Mouse (Mus musculus) embryonic facial prominence, embryonic 14.5 days (tissue): ENCODE data around the gene Tdrkh. TPM values are rescaled to one million over a fixed set of nuclear protein-coding genes. Genes with fewer than 3 reads are reported as not detected.

Experiments used
- ATAC-seq: fragments of 200-750 bp; cut with Nextera tagmentation; 2 replicates; pipeline ENCODE4 v1.8.0; 2017; ENCODE audit warnings: low read depth, moderate number of reproducible peaks, moderate TSS enrichment
- DNase-seq: peaks from one replicate; pipeline ENCODE4 v3.0.0-alpha.2; 2015; ENCODE audit warnings: low spot score
- H3K27ac ChIP-seq: fragments of 300-500 bp; sonication (generic); replicated peaks from 2 replicates; pipeline ENCODE4 v1.5.1; 2014; ENCODE audit warnings: low read depth, mild to moderate bottlenecking, low read length, moderate library complexity
- H3K27me3 ChIP-seq: fragments of 300-500 bp; sonication (generic); replicated peaks from 2 replicates; pipeline ENCODE4 v1.6.1; 2014; ENCODE audit warnings: low read length; ENCODE audit not compliant: control insufficient read depth, insufficient read depth
- H3K36me3 ChIP-seq: fragments of 300-500 bp; sonication (generic); 2 replicates; pipeline ENCODE4 v1.6.1; 2014; ENCODE audit warnings: low read length, mixed read lengths; ENCODE audit not compliant: control insufficient read depth, insufficient read depth
- H3K4me1 ChIP-seq: fragments of 300-500 bp; sonication (generic); 2 replicates; pipeline ENCODE4 v1.6.1; 2014; ENCODE audit warnings: antibody characterized with exemption, low read length; ENCODE audit not compliant: control insufficient read depth, insufficient read depth
- H3K4me2 ChIP-seq: fragments of 300-500 bp; sonication (generic); 2 replicates; pipeline ENCODE4 v1.6.1; 2014; ENCODE audit warnings: low read depth, mild to moderate bottlenecking, low read length, moderate library complexity, mixed read lengths
- H3K4me3 ChIP-seq: fragments of 300-500 bp; sonication (generic); 2 replicates; pipeline ENCODE4 v1.5.1; 2014; ENCODE audit warnings: low read depth, mild to moderate bottlenecking, low read length
- H3K9ac ChIP-seq: fragments of 300-500 bp; sonication (generic); 2 replicates; pipeline ENCODE4 v1.6.1; 2014; ENCODE audit warnings: low read depth, mild to moderate bottlenecking, low read length, moderate library complexity, mixed read lengths
- H3K9me3 ChIP-seq: fragments of 300-500 bp; sonication (generic); 2 replicates; pipeline ENCODE4 v1.6.1; 2016; ENCODE audit warnings: low read length; ENCODE audit not compliant: control insufficient read depth
- WGBS: fragments of 180-500 bp; shearing (Covaris S2); extraction: QIAGEN DNeasy Blood & Tissue Kit; methylation state at CpG from one replicate; pipeline ENCODE4 v1.1.7; 2014; 5-methylcytosine and 5-hydroxymethylcytosine counted together
- polyA plus RNA-seq: library from polyadenylated mRNA; unstranded; fragments of >200 nt; fragmentation: Nextera tagmentation; extraction: Ambion mirVana; gene quantifications from 2 replicates; pipeline ENCODE4 v1.2.1, GENCODE M21; 2014

The Tdrkh gene
- polyA plus RNA-seq, 1 experiment from 2014 or later = 8.9 TPM

GRCm38 (mm10) chr3:94481429-94481828, 68.4 kb downstream of the Tdrkh start:
- peaks cover 11% of the 10 kb centered on the region; the same call in 1 of the 2 replicates for H3K27me3 ChIP-seq
- H3K9me3 ChIP-seq = no peaks in the 10 kb centered on the region
- no peak overlapping the region for H3K9ac ChIP-seq
- 69% methylated on average over 4 of the region's 4 CpGs for WGBS
- H3K4me1 ChIP-seq = no peaks in the 10 kb centered on the region; the same call in 1 of the 2 replicates
- H3K4me3 ChIP-seq = no peak overlapping the region
- no peak overlapping the region for H3K4me2 ChIP-seq
- DNase-seq (no peak), ATAC-seq (no peak)
- no peaks in the 10 kb centered on the region for H3K36me3 ChIP-seq
- H3K27ac ChIP-seq = no peak overlapping the region

GRCm38 (mm10) chr3:94482764-94483385, 69.8 kb downstream of the Tdrkh start:
- peaks cover 11% of the 10 kb centered on the region; the same call in 1 of the 2 replicates for H3K27me3 ChIP-seq
- no peak overlapping the region for H3K4me2 ChIP-seq
- no peaks in the 10 kb centered on the region for H3K9me3 ChIP-seq
- no peak overlapping the region for H3K4me3 ChIP-seq
- DNase-seq = no peak
- no peak overlapping the region for H3K9ac ChIP-seq
- no peak for ATAC-seq
- 87% methylated on average over 17 of the region's 17 CpGs for WGBS
- H3K36me3 ChIP-seq = no peaks in the 10 kb centered on the region
- no peaks in the 10 kb centered on the region; the same call in 1 of the 2 replicates for H3K4me1 ChIP-seq
- no peak overlapping the region for H3K27ac ChIP-seq

GRCm38 (mm10) chr3:94483790-94484439, 70.8 kb downstream of the Tdrkh start:
- ATAC-seq (peak; percentile 82), DNase-seq (peak; percentile 81)
- 15% methylated on average over 19 of the region's 20 CpGs for WGBS

More at GRCm38 (mm10) chr3:94483790-94484439, 70.8 kb downstream of the Tdrkh start:
- no peaks in the 10 kb centered on the region for H3K4me1 ChIP-seq
- no peak overlapping the region for H3K4me3 ChIP-seq
- H3K4me2 ChIP-seq = no peak overlapping the region
- H3K36me3 ChIP-seq = no peaks in the 10 kb centered on the region
- H3K9ac ChIP-seq = no peak overlapping the region
- H3K27me3 ChIP-seq = peaks cover 9% of the 10 kb centered on the region; the same call in 1 of the 2 replicates
- no peaks in the 10 kb centered on the region for H3K9me3 ChIP-seq
- H3K27ac ChIP-seq = no peak overlapping the region

Other genes with a start within 250 kb of the Tdrkh start
- not detected in 2 replicates for gene Gm10696, start 235.1 kb upstream of the Tdrkh start, polyA plus RNA-seq
- gene Gm5286, start 216.6 kb upstream of the Tdrkh start, polyA plus RNA-seq = not detected in 2 replicates
- not detected in 2 replicates for gene Gm4778, start 149.2 kb upstream of the Tdrkh start, polyA plus RNA-seq
- 12.2 and 14.9 TPM in 2 replicates for gene Them4, start 103.2 kb upstream of the Tdrkh start, polyA plus RNA-seq
- gene Them5, start 71.2 kb upstream of the Tdrkh start, polyA plus RNA-seq = 20.3 and 26.2 TPM in 2 replicates
- gene C2cd4d, start 50.8 kb upstream of the Tdrkh start, polyA plus RNA-seq = 2.1 and 2.9 TPM in 2 replicates
- gene Rorc, start 40.5 kb upstream of the Tdrkh start, polyA plus RNA-seq = 2.5 and 2.8 TPM in 2 replicates
- 0.07 and 0.08 TPM in 2 replicates for gene Lingo4, start 14.8 kb upstream of the Tdrkh start, polyA plus RNA-seq
- 52.4 and 59.4 TPM in 2 replicates for gene Mrpl9, start 30.0 kb downstream of the Tdrkh start, polyA plus RNA-seq
- gene Oaz3, start 30.6 kb downstream of the Tdrkh start, polyA plus RNA-seq = not detected in 2 replicates
- gene Celf3, start 65.0 kb downstream of the Tdrkh start, polyA plus RNA-seq = 8.8 and 9.0 TPM in 2 replicates
- gene Riiad1, start 67.1 kb downstream of the Tdrkh start, polyA plus RNA-seq = 5.5 and 17.2 TPM in 2 replicates
- gene Snx27, start 169.4 kb downstream of the Tdrkh start, polyA plus RNA-seq = 33.6 and 33.9 TPM in 2 replicates
- gene Gm10972, start 229.8 kb downstream of the Tdrkh start, polyA plus RNA-seq = not detected in 2 replicates
- gene Tuft1, start 245.6 kb downstream of the Tdrkh start, polyA plus RNA-seq = 10.6 TPM in 2 replicates